Mouse (Mus musculus) olfactory bulb, adult 2 months (tissue): ENCODE measurements around the gene Xylt1. TPM values are rescaled to one million over a fixed set of nuclear protein-coding genes. Genes with fewer than 3 reads are reported as not detected.

ENCODE experiments used
- H3K27ac ChIP-seq: fragments of 200-500 bp; 2 replicates; pipeline ENCODE4 v1.5.1; 2012; ENCODE audit warnings: low read depth, low read length; ENCODE audit not compliant: insufficient read depth
- H3K4me1 ChIP-seq: fragments of 200-500 bp; 2 replicates; pipeline ENCODE4 v1.6.1; 2012; ENCODE audit warnings: low read length; ENCODE audit not compliant: control insufficient read depth, insufficient read depth
- H3K4me3 ChIP-seq: fragments of 200-500 bp; 2 replicates; pipeline ENCODE4 v1.5.1; 2012; ENCODE audit warnings: mild to moderate bottlenecking, low read depth, low read length, moderate library complexity; ENCODE audit not compliant: insufficient read depth
- CTCF ChIP-seq: fragments of 200-500 bp; IDR thresholded peaks from 2 replicates; pipeline ENCODE4 v1.5.1; 2012; ENCODE audit warnings: low read depth, mild to moderate bottlenecking, low read length, moderate library complexity; ENCODE audit not compliant: insufficient read depth
- POLR2A ChIP-seq: fragments of 200-500 bp; IDR thresholded peaks from 2 replicates; pipeline ENCODE4 v1.6.1; 2012; ENCODE audit warnings: mild to moderate bottlenecking, low read depth, low read length, moderate library complexity; ENCODE audit not compliant: insufficient read depth
- WGBS: fragments of 180-500 bp; shearing (Covaris S2); methylation state at CpG from one replicate; pipeline ENCODE4 v1.1.7; 2018; 5-methylcytosine and 5-hydroxymethylcytosine counted together
- polyA plus RNA-seq: library from polyadenylated mRNA; stranded (reverse); fragments of >200 nt; gene quantifications from 2 replicates; pipeline ENCODE4 v1.2.4, GENCODE M21; 2012; ENCODE audit warnings: low replicate concordance; ENCODE audit not compliant: missing spikeins, insufficient read depth, insufficient read length

The Xylt1 gene
- polyA plus RNA-seq, 1 experiment: not detected

GRCm38 (mm10) chr7:117389048-117389447 is 8.3 kb downstream of the Xylt1 start:
- peaks cover 3% of the 10 kb centered on the region; the same call in 1 of the 2 replicates for H3K4me1 ChIP-seq
- no peak overlapping the region for H3K4me3 ChIP-seq
- no peak overlapping the region for H3K27ac ChIP-seq
- WGBS: 92% methylated on average over 3 of the region's 3 CpGs
- no peak for TF ChIP-seq CTCF

- Histone ChIP-seq H3K4me1 (peaks cover 3% of the 10 kb centered on the region; the same call in 1 of the 2 replicates), H3K4me3 (no peak overlapping the region), H3K27ac (no peak overlapping the region)
- no peak for TF ChIP-seq CTCF
- TF ChIP-seq POLR2A: no peak
- 80% methylated on average over 13 of the region's 13 CpGs for WGBS
Observed at GRCm38 (mm10) chr7:117392863-117393569, 12.2 kb downstream of the Xylt1 start.

GRCm38 (mm10) chr7:117393976-117394375 is 13.2 kb downstream of the Xylt1 start:
- H3K4me1 ChIP-seq: peaks cover 3% of the 10 kb centered on the region; the same call in 1 of the 2 replicates
- H3K27ac ChIP-seq: no peak overlapping the region
- 84% methylated on average over 4 of the region's 4 CpGs for WGBS
- TF ChIP-seq POLR2A (no peak), CTCF (no peak)
- H3K4me3 ChIP-seq: no peak overlapping the region

- Histone ChIP-seq H3K4me3 (no peak overlapping the region), H3K27ac (no peak overlapping the region), H3K4me1 (peaks cover 3% of the 10 kb centered on the region; the same call in 1 of the 2 replicates)
- no peak for TF ChIP-seq POLR2A
- TF ChIP-seq CTCF: no peak
- 97% methylated on average over 6 of the region's 6 CpGs for WGBS
Observed at GRCm38 (mm10) chr7:117394380-117394779, 13.6 kb downstream of the Xylt1 start.

DNA sequence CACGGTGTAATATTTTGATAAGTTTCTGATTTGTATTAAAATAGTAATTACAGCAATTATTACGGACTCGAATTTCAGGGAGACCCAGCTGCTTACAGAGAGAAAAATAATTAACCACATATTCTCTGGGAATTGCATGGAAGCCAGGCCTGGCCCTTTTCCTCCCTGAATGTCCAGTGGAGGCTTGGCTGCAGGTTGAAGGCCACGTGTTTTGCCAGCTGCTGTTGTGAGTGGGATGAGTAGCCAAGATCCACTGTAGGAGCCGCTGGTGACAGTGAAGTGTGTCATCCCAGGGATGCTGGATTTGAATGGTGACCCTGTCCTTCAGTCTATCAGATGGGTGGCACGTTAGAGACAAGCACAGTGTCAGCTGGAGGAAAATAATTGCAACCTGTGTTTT is 14.7 kb downstream of the Xylt1 start:
- Histone ChIP-seq H3K4me1 (peaks cover 3% of the 10 kb centered on the region; the same call in 1 of the 2 replicates), H3K4me3 (no peak overlapping the region), H3K27ac (no peak overlapping the region)
- 56% methylated on average over 6 of the region's 6 CpGs for WGBS
- TF ChIP-seq POLR2A (no peak), CTCF (no peak)

DNA sequence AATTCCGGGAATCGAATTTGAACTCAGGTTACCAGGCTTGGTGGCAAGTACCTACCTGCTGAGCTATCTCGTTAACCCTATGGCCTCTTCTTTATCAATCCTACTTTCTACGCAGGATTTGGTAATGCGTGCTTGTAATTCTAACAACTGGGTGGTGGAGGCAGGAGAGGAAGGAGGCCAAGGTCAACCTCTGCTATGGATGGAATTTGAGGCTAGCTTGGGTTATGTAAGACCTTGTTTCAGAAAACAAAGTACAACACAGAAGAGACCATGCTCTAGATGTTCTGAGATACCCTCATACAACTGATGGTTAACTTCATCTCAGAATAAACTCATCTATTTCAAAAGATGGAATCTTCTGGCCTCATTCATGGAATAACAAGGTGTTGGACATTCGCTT is 17.1 kb downstream of the Xylt1 start:
- no peak for TF ChIP-seq CTCF
- TF ChIP-seq POLR2A: no peak
- Histone ChIP-seq H3K4me3 (no peak overlapping the region), H3K27ac (no peak overlapping the region), H3K4me1 (peaks cover 3% of the 10 kb centered on the region; the same call in 1 of the 2 replicates)
- 97% methylated on average over 6 of the region's 6 CpGs for WGBS

DNA sequence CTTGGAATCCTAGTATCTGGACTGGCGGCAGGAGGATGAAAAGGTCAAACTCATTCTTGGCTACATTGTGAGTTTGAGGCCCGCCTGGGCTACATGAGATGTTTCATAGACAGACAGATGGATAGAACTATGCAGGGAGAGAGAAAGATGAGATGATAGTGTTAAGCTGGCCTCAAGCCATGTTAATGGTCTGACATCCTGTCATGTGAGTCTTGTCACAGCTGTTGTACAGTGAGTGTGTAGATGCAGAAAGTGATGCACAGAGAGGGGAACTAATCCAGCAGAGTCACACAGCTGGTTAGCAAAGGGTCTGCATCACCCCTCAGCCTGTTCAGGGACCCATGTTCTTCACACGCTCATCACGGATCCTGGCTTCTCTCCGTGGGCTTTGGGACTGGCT is 19.2 kb downstream of the Xylt1 start:
- TF ChIP-seq CTCF: no peak
- no peak for TF ChIP-seq POLR2A
- Histone ChIP-seq H3K4me3 (no peak overlapping the region), H3K27ac (no peak overlapping the region), H3K4me1 (no peaks in the 10 kb centered on the region)
- whole genome bisulfite sequencing: 97% methylated on average over 5 of the region's 5 CpGs

GRCm38 (mm10) chr7:117401581-117401980 is 20.8 kb downstream of the Xylt1 start:
- TF ChIP-seq POLR2A (no peak), CTCF (no peak)
- H3K27ac ChIP-seq: no peak overlapping the region
- whole genome bisulfite sequencing: 75% methylated on average over 4 of the region's 4 CpGs

DNA sequence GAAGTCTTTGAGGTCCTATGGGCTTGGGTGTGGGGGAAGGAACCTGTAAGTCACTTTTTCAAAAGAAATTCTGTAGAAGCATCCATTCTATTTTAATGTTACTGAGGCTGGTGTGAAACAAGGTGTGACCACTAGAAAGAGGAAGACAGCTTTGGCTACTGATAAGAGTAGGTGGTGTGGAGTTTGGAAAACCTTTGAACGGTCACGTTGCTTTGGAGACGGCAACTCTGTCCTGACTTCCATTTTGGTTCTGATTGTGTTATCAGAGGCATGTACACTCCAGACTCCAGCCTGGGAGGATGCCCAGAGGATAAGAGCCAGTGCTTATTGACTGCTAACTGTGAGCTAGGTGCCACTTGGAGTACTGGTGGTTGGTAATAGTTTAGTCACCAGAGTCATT is 25.6 kb downstream of the Xylt1 start:
- WGBS: 84% methylated on average over 3 of the region's 3 CpGs
- no peak for TF ChIP-seq CTCF
- TF ChIP-seq POLR2A: no peak
- no peak overlapping the region for H3K27ac ChIP-seq
- no peak overlapping the region for H3K4me3 ChIP-seq
- H3K4me1 ChIP-seq: no peaks in the 10 kb centered on the region

More at GRCm38 (mm10) chr7:117401581-117401980, 20.8 kb downstream of the Xylt1 start:
- no peaks in the 10 kb centered on the region for H3K4me1 ChIP-seq
- H3K4me3 ChIP-seq: no peak overlapping the region
